Mouse (Mus musculus) hematopoietic multipotent progenitor cell, adult 10-12 weeks (in vitro differentiated cells): Measurements from ENCODE around the gene Zpr1. TPM values are rescaled to one million over a fixed set of nuclear protein-coding genes. Genes with fewer than 3 reads are reported as not detected.

Source experiments
- polyA plus RNA-seq: library from polyadenylated mRNA; stranded (reverse); fragments of >175 nt; gene quantifications from 2 replicates; pipeline ENCODE4 v1.2.3, GENCODE M21; 2012; ENCODE audit warnings: low replicate concordance

Gene Zpr1
- polyA plus RNA-seq, result 17.6 and 34.7 TPM in 2 replicates

DNA sequence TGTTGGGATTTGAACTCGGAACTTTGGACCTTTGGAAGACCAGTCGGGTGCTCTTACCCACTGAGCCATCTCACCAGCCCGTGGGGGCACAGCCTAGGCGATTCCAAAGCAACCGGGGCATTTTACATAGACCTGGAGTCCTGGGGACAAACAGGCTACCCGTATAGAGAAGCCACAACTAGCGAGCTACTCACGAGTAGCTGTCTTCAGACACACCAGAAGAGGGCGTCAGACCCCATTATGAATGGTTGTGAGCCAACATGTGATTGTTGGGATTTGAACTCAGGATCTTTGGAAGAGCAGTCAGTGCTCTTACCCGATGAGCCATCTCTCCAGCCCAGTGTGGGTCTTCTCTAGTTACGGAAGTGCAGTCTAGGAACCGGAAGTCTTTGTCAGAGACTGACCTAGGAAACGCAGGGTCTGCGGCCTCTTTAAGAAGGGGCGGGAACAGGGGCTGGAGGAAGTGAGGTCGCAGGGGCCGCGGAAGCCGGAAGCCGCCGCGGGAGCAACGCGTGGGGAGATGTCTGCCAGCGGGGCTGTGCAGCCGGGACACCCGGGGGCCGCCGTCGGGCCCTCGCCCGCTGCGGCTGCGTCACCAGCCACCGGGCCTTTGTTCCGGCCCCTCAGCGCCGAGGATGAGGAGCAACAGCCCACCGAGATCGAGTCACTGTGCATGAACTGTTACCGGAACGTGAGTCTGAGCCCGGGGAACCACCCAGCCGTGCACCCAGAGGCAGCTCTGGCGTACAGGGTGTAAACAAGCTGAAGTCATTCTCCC, at the start of gene Zpr1:
Gene Zpr1, plus strand, starts transcription at position 388 of the 778 bp plus-strand sequence.

DNA sequence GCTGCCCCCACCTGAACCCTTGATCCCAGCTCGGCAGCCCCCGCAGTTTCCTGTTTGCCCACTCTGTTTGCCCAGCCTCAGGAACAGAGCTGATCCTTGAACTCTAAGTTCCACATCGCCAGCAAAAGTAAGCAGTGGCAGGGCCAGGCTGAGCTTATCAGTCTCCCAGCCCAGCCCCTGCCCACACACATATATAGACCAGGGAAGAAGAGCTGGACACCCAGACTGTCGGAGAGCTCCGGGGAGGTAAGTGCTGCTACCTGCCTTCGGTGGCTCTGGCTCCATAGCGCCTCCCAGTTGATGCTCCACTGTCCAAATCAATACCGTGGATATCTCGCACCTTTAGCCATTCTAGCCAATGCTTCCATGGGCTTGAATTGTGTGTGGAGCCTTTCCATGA, 44.4 kb upstream of the Zpr1 start, which contains the start of gene Apoa1:
Gene Apoa1, plus strand, starts transcription at position 90 of the 400 bp plus-strand sequence.

DNA sequence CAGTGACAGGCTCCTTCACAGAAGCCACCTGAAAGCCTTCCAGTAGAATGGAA, 37.4 kb upstream of the Zpr1 start, which contains the start of gene Apoc3:
Gene Apoc3, minus strand, starts transcription at position 41 of the 53 bp plus-strand sequence.

DNA sequence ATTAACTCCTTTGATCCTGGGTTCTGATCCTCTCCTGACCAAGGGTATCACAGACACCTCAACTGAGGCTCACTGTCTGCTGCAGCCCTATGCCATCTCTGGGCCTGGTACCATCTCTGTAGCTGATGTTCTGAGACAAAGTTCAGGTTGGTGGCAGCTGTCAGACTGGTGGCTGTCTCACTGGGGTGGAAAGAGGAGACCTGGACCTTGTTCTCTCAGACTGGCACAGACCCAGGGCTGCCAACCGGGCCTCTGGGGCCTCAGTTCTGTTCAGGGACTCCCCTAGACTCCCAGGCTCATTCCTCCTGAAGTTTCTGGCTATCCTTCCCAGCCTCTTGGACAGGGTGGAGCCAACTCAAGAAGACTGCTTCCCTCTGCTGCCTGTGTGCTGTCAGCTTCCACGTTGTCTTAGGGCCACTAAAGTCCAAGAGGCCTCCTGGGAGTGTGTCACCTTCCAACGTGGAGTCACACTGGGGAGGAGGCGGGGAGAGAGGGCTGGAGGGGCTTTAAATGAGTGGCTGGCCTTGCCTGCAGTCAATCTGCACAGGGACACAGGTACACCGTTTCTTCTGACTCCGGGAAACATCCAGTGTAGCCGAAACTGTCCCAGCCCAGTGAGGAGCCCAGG, 32.2 kb upstream of the Zpr1 start, which contains the start of gene Apoa4:
Gene Apoa4, plus strand, starts transcription at position 171 of the 628 bp plus-strand sequence.

DNA sequence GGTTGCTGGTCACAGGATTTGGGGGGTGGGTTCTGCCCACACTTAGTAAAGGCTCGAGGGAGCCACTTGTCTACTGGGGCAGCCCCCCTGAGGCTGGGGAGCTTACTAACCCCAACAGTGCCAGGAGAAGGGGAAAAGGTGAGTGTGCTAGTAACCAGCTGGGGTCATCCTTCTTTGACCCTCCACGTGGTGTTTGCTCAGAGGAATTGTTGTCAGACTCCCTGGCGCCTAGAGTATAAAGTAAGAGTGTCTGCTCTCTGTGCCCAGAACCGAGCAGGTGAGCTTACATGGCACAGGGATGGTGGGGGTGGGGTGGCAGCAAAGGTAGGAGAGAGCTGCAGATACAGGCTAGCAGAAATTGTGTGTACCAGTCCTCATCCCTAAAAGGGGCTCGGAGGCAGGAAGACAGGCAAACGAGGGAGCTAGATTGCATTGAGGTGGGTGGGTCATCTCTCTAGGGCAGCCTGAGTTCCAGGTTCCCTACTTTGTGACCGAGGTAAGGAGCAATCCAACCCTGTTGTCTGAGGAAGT, 4.5 kb upstream of the Zpr1 start, which contains the start of gene Apoa5:
Gene Apoa5, plus strand, starts transcription at position 291 of the 531 bp plus-strand sequence.

DNA sequence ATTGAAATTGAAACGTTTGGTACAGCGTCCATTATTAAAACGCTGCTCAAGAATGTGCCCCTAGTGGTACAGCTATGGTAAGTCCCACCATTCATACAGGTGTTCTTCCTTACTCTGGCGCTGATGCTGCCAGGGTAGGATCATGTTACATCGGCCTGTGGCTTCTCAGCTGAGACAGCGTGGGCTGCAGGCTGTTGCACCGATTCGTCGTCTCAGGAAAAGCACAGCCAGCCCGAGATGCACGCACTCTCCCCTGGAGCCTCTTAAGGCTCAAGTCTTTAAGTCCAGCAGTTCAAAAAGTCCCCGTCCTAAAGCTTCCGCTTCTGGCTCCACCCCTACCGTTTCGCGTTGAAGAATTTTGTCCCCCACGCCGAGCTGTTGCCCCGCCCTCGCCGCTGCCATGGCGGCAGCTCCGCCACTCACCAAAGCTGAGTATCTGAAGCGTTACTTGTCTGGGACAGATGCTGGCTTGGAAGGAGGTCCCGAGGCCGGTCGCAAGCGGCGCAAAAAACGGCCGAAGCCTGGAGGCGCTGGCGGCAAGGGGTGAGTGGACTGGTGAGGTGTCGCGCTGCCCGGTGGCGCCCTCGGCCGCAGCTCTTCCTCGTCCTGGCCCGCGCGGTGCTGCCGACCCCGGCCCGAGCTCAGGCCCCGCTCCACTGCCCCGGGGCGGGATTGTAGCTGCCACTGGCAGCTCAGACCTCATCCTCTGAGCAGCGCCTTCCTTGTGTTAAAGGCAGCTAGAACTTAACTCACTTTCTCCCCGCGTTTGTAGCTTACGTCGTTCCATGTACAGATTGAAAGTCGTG, 10.0 kb downstream of the Zpr1 start, which contains the start of gene Bud13:
Gene Bud13, plus strand, starts transcription at position 378 of the 806 bp plus-strand sequence.

DNA sequence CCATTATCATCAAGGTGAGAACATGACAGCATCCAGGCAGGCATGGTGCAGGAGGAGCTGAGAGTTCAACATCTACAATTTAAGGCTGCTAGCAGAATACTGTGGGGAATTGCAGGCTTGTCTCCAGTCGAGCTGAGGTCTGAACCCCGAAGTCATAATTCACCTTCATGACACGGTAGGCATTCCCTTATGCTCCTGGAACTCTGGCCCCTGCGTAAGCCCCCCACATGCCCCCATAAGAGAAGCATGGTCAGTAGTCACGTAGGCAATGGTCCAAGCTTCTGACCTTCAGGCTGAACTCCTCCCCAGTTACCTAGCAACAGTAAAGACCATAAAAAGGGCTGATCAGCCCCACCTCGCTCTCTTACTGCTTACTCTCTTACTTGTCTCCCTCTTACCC, 47.0 kb downstream of the Zpr1 start, which contains the start of gene 4931429L15Rik:
Gene 4931429L15Rik, minus strand, starts transcription at position 101 of the 400 bp plus-strand sequence.

Other genes starting within 250 kb of the Zpr1 start
- not detected in 2 replicates for gene Apoa1, start 44.5 kb upstream of the Zpr1 start, polyA plus RNA-seq
- gene Apoc3, start 37.4 kb upstream of the Zpr1 start, polyA plus RNA-seq, result not detected in 2 replicates
- gene Apoa4, start 32.4 kb upstream of the Zpr1 start, polyA plus RNA-seq, result not detected in 2 replicates
- gene Apoa5, start 4.4 kb upstream of the Zpr1 start, polyA plus RNA-seq, result not detected in 2 replicates
- 8.8 and 14.2 TPM in 2 replicates for gene Bud13, start 9.9 kb downstream of the Zpr1 start, polyA plus RNA-seq
- not detected in 2 replicates for gene 4931429L15Rik, start 46.9 kb downstream of the Zpr1 start, polyA plus RNA-seq